Mouse (Mus musculus) right cerebral cortex, postnatal 14 days (tissue): ENCODE measurements around the gene Fryl.
A peak's percentile ranks its signal among the peaks of the same experiment; 100 is the strongest.

Experiments used
- DNase-seq: peaks from one replicate; pipeline ENCODE4 v3.0.0; 2022

The Fryl gene

DNA sequence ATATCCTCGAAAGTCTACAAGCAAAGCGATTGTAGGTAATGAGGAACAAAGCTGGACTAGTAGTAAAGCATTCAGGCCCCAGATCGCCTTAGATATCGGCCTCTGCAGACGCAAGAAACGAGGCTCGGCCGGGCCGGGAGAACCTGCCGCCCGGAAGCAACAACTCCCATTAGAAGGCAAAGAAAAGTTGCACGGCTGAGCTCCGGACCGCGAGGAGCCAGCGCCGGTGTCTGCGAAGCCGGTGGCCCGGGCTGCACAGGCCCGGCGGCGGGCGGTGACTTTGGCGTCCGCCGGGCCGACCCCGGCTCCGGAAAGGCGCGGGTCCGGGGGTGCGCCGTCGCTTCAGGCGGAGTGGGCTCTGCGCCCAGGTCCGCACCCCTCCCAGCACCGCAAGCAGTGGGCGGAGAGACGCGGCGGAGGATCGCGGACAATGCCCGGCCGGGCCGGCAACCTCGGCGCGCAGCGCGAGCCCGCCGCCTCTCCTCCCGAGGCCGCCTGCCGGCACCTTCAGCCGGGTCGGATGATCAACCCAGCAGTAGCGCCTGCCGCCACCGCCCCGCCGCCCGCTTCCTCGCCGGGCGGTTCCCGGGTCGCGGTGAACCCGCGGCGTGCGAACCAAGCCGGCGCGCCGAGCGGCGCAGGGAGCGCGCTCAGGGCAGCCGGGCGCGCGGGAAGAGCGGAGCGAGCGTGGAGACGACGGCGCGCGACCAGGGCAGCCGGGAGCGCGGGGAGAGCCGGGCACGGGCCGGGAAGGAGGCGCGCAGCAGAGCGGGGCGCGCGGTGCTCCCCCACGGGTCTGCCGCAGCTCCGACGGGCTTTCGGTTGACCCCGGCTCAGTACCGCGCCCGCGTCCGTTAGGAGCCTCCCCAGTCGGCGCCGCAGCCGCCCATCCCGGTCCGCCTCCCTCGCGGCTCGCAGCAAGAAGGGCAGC is 833 bp downstream of the Fryl start:
- DNase-seq, result peak; percentile 67

GRCm38 (mm10) chr5:73254660-73255059 is 1.8 kb downstream of the Fryl start:
- DNase-seq, result no peak

DNA sequence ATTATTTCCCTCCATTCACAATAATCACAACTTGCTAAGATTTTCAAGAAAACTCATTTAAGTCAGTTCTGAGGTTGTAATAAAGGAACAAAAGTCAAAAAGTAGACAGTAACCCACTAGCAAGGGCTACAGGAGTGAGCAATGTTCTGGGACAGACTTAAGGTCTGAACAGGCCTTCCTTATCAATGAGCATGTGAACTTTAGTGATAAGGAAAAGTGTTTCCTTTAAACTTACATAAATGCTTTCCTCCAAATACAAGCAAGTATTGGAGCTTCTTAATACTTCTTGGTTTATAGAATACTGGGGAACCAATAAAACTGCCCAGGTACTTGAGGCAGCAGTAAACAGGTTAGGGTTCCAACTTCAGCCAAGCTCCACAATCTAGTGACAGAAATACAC is 3.7 kb downstream of the Fryl start:
- DNase-seq, result no peak

GRCm38 (mm10) chr5:73249341-73249740 is 7.1 kb downstream of the Fryl start:
- no peak for DNase-seq

DNA sequence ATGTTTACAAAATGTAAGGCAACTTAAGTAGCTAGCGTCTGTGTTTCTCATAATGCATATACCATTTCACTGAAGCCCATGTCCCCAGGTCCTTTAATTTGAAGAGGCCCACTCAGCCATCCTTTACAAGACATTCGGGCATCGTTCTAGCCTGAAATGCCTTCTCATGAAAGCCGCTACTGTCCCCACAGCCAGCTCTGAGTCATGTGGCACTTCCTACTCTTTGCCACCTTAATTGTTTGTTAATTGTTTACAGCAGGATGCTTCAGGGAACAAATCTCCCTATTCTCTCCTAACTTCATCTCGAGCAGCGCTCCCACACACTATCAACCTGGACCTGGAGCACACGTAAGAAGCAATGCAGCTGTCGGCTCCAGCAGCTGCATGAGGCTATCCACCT is 8.2 kb downstream of the Fryl start:
- no peak for DNase-seq

GRCm38 (mm10) chr5:73246414-73246813 is 10.0 kb downstream of the Fryl start:
- DNase-seq, result no peak

GRCm38 (mm10) chr5:73244403-73244802 is 12.0 kb downstream of the Fryl start:
- DNase-seq, result peak; percentile 32

DNA sequence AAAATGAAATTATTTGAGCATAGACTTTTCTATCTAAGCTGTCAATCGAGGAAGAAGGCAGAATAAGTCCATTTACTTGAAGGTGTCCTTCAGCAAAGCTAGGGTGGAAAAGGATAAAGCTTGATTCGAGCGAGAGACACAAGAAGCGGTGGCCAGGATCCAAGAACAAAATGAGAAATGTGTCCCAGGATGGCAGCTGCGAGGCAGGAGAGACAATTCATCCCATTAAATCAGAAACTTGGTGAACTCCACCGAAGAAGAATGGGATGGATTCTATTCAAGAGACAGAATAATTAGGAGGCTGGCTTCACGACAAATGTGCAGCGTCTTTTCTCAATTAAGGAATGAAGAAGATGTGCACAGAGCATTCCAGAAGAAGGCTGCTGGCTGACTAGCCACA is 14.5 kb downstream of the Fryl start:
- DNase-seq, result no peak

DNA sequence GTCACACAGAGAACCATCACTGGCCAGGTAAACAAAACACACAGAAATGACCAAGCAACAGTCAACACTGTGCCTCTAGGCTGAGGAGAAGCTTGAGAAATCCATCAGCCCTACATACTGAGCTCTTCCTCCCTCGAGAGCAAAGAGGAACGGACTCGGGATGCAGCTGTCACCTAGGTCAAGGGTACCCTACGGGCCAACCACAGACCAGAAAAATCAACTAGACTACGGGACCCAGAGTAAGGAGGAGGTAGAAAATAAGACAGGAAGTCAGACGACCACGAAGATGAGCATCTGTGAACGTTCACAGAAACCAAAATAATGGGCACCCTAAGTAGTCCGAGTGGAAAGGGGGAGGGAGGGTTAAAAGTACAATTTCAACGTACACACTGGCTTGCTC is 15.1 kb downstream of the Fryl start:
- no peak for DNase-seq

- no peak for DNase-seq
Measured at GRCm38 (mm10) chr5:73240391-73240790, 16.0 kb downstream of the Fryl start.

GRCm38 (mm10) chr5:73236894-73237334 is 19.5 kb downstream of the Fryl start:
- DNase-seq, result no peak

DNA sequence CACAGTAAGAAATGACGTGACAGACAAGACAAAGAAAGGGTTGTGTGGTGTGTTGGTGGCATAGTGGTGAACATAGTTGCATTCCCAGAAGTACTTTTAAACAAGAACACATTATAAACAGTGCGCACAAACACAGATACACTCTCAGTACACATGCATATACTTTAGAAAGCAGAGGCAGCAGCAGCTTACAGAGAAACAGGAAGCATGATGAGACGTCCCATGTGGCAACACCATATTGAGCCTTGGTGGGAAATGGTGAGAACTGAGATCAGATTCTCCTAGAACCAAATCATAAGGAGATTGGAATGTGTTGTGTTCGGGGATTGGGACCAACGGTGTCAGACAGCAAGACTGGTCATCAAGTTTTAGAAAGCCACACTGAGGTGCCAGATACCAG is 21.2 kb downstream of the Fryl start:
- no peak for DNase-seq

DNA sequence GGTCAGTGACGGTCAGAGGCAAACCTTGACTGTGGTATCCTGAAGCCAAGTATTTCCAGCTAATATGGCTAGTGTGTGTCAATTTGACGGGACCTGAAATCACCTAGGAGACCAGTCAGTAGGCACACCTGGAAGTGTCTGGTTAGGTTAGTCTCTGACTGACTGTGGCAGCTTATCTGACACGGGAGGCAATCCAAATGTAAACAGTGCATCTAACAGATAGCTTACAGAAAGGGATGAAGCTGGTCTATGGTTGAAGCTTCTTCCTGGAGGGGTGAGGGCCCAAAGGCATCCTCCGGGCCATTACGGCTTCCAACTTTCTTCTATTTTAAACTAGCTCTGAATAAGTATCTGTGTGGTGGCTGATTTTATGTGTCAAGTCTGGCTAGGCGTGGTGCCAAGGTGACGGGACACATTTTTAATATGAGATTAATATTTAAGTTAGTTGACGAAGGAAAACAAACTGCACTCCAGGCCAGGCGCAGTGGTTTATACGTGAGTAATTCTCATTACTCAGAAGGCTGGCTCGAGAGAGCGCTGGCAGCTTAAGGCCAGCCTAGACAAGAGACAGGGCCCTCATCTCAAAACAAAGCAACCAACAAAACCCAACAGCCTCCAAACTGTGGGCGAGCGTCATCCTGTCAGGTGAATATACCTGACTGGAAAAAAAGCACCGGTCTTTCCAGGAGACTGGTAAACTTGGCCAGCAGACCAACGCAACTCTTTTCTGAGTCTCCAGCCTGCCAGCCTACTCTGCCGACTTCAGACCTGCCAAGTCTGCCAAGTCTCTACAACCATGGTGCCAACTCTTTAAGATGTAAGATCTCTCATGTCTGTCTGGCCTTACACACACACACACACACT is 23.2 kb downstream of the Fryl start:
- DNase-seq, result no peak

DNA sequence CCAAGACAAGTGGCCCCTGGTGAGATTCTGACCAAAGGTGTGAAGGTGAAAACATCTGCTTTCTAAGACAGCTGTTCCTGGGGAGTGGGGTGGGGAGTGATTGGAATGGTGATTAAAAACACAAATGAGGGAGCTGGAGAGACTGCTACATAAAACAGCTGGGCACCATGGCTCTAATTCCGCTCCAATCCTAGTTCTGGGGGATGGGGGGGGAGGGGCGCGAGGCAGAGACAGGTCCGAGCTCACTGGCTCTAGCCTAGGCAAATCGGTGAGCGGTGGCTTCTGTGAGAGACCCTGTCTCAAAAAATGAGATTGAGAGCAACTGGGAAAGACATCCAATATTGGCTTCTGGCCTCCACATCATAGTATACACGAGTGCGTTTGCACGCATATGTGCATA is 24.2 kb downstream of the Fryl start:
- DNase-seq, result no peak

GRCm38 (mm10) chr5:73231835-73232234 is 24.6 kb downstream of the Fryl start:
- no peak for DNase-seq

DNA sequence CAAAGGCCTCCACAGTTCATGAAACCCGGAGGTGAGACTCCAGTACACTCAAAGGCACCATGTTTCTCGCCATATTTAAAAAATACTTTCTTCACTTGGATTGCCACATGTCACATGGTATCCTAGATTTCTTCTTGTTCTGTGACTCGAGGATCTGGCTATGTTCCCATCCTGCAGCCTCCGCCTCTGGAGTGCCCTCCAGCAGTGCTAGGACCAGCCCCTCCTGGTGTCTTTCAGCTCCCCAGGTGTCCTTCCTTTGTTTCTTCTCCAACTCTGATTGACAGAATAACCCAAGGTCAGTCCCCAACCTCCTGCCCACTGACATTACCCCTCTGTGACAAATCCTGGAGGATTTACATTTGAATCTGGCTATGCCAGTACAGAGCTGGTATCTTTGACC is 26.2 kb downstream of the Fryl start:
- DNase-seq, result no peak

GRCm38 (mm10) chr5:73229467-73229866 is 27.0 kb downstream of the Fryl start:
- DNase-seq, result no peak

DNA sequence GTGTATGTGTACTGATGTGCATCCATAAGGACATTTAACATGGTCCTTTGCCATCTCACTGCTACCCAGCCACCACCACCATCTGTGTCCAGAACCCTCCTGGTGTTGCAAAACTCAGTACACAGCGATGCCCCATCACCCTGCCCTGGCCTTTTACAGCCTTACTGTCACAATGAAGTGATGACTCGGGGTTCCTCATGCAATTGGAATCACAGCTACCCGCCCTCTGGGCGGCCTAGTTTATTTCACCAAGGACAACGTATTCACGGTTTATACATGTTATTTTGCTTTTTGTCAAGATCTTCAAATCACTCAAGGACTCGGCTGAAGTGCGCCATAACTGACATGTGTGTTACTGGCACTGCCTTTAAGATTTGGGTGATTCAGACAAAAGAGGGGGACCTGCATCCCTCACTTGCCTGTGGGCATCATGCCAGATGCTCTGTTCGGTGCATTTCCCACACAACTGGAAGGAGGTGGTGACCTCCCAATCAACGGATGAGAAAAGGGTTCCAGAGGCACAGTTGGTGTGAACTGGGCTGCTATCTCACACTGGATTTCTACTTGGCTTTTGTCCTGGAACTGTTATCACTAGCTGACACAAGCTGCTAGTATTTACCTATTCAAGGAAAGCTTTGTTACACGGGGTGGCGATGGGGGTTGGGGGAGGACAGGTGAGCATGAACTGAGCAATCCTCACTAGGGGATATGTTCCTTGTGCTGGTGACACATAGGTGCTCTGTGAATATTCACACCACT is 27.9 kb downstream of the Fryl start:
- no peak for DNase-seq

GRCm38 (mm10) chr5:73227518-73228101 is 28.8 kb downstream of the Fryl start:
- DNase-seq, result no peak

DNA sequence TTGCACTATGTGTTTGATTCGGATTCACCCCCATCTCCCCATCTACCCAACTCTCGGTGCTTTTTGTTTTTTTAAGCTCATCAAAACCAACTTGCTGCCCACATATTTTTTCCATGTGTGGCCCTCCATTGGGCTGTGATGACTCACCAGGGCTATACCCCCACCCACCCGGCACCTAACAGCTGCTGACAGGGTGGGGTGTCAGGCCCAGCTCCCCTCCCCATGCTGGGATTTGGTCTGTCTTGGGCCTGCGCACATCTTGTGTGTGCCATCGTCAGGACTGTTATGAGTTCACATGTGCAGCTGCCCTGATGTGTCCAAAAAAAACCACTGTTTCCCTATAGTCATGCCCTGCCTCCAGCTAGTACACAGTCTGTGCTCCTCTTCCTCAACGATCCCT is 33.4 kb downstream of the Fryl start:
- no peak for DNase-seq

GRCm38 (mm10) chr5:73222397-73222796 is 34.0 kb downstream of the Fryl start:
- DNase-seq, result no peak

- no peak for DNase-seq
Measured at GRCm38 (mm10) chr5:73221826-73222225, 34.6 kb downstream of the Fryl start.

DNA sequence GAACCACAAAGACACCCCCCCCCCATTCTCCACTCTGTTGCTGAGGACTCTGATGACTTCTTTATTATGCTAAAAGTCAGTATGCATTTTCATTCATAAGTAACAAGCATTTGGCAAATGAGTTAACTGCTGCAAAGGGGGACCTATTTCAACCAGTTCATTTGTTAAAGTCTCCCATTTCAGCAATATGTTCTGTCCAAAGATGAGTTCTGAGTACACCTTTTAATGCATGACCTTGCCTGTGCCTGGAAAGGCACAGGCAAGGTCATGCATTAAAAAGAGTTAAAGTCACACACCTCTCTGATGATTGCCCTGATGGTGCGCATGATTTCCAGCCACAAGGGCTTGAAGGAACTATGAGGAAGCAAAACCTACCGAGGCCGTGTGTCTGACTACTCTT is 36.7 kb downstream of the Fryl start:
- no peak for DNase-seq
